In genomic region chr4:132144080-132144841, GRCm38 (mm10) we compare ENCODE assay signal across 9 mouse cellular contexts. TPM values are rescaled to one million over a fixed set of nuclear protein-coding genes. Genes with fewer than 3 reads are reported as not detected.
DNase-seq lines count a peak whose midpoint lies in the region; ATAC-seq and TF ChIP-seq lines count a peak whose summit lies in the region.
"Had no signal": no experiment of that assay in that cellular context is flagged by ENCODE, and none has a peak within 500 bp of the region (broad histone marks: within the 10 kb centered on the region; RNA-seq: fewer than 3 reads in every experiment).

TSS of gene Oprd1 (minus strand) at chr4:132144486.

- H3K4me3 ChIP-seq in heart, embryonic 11.5 days (ENCODE audit: low read depth, low read length) = peak within 1 kb of the TSS; percentile 54
- H3K4me3 ChIP-seq in hindbrain, postnatal 0 days (ENCODE audit: low read length) = peak within 1 kb of the TSS; percentile 34
- H3K4me3 ChIP-seq in midbrain, embryonic 16.5 days (ENCODE audit: low read depth, low read length) = peak within 1 kb of the TSS; percentile 43

- peaks cover 62% of the 10 kb centered on the region for H3K27me3 ChIP-seq in heart, embryonic 11.5 days (ENCODE audit: control insufficient read depth, insufficient read depth, low read length)
- peaks cover 36% of the 10 kb centered on the region for H3K27me3 ChIP-seq in hindbrain, postnatal 0 days (ENCODE audit: insufficient read depth, low read length)
- peaks cover 38% of the 10 kb centered on the region for H3K27me3 ChIP-seq in midbrain, embryonic 16.5 days (ENCODE audit: control insufficient read depth, insufficient read depth, low read depth, low read length)

- DNase-seq in heart, adult 8-10 months (ENCODE audit: low spot score) = no peak
- DNase-seq in thymus, postnatal 4 days = peak; percentile 30
- DNase-seq in thymus, adult 18-20 months = no peak
- peak; percentile 30 for DNase-seq in hindbrain, postnatal 0 days (ENCODE audit: low spot score)
- DNase-seq in spleen, postnatal 10 days (ENCODE audit: low spot score in 2 of 2) = no peak
- no peak for DNase-seq in cerebellum, postnatal 4 days (ENCODE audit: low spot score in 2 of 2)

- no peaks in the 10 kb centered on the region; the same call in 1 of the 2 replicates for H3K4me1 ChIP-seq in heart, embryonic 11.5 days (ENCODE audit: control insufficient read depth, insufficient read depth, low read length)
- no peaks in the 10 kb centered on the region for H3K4me1 ChIP-seq in hindbrain, postnatal 0 days (ENCODE audit: insufficient read depth, low read length)
- 0 out of 2 replicates have a peak, but pooled peaks cover 3% of the 10 kb centered on the region for H3K4me1 ChIP-seq in midbrain, embryonic 16.5 days (ENCODE audit: control insufficient read depth, insufficient read depth, low read length)

- peak within 1 kb of the TSS; percentile 63 for H3K9ac ChIP-seq in heart, embryonic 11.5 days (ENCODE audit: low read depth, low read length)
- peak within 1 kb of the TSS; percentile 41; the same call in 1 of the 2 replicates for H3K9ac ChIP-seq in hindbrain, postnatal 0 days (replicated peaks; ENCODE audit: low read length)
- H3K9ac ChIP-seq in midbrain, embryonic 16.5 days (ENCODE audit: low read depth, low read length) = peak within 1 kb of the TSS; percentile 39

- H3K36me3 ChIP-seq in heart, embryonic 11.5 days (ENCODE audit: control insufficient read depth, insufficient read depth, low read length) = no peaks in the 10 kb centered on the region
- H3K36me3 ChIP-seq in hindbrain, postnatal 0 days (ENCODE audit: insufficient read depth, low read length) = no peaks in the 10 kb centered on the region
- H3K36me3 ChIP-seq in midbrain, embryonic 16.5 days (ENCODE audit: control insufficient read depth, insufficient read depth, low read length) = no peaks in the 10 kb centered on the region

- H3K9me3 ChIP-seq in heart, embryonic 11.5 days (replicated peaks; ENCODE audit: control insufficient read depth, low read length) = no peaks in the 10 kb centered on the region
- no peaks in the 10 kb centered on the region for H3K9me3 ChIP-seq in hindbrain, postnatal 0 days (ENCODE audit: low read length)
- no peaks in the 10 kb centered on the region for H3K9me3 ChIP-seq in midbrain, embryonic 16.5 days (replicated peaks; ENCODE audit: control insufficient read depth, low read length, poor library complexity, severe bottlenecking)

- peak within 1 kb of the TSS; percentile 87 for H3K4me2 ChIP-seq in heart, embryonic 11.5 days
- H3K4me2 ChIP-seq in hindbrain, postnatal 0 days (ENCODE audit: low read depth, low read length) = peak within 1 kb of the TSS; percentile 58
- H3K4me2 ChIP-seq in midbrain, embryonic 16.5 days (ENCODE audit: low read length) = peak within 1 kb of the TSS; percentile 63

- 0 out of 2 replicates have a peak, but pooled peaks have one; percentile 31 for ATAC-seq in heart, embryonic 11.5 days (replicated peaks; ENCODE audit: insufficient number of reproducible peaks, low FRiP score, low TSS enrichment)
- 0 out of 2 replicates have a peak, but pooled peaks have one; percentile 56 for ATAC-seq in hindbrain, postnatal 0 days
- no peak for ATAC-seq in midbrain, embryonic 16.5 days

- no peak within 1 kb of the TSS for H3K27ac ChIP-seq in heart, embryonic 11.5 days (ENCODE audit: low read depth, low read length)
- no peak within 1 kb of the TSS for H3K27ac ChIP-seq in hindbrain, postnatal 0 days
- H3K27ac ChIP-seq in midbrain, embryonic 16.5 days (ENCODE audit: low read length) = no peak within 1 kb of the TSS

- no peak for TF ChIP-seq CTCF in hindbrain, postnatal 0 days (IDR thresholded peaks at IDR 0.05; ENCODE audit: low read depth)

- 1% methylated on average over 53 of the region's 89 CpGs for WGBS in heart, embryonic 11.5 days (ENCODE audit: insufficient replicate concordance)
- WGBS in hindbrain, postnatal 0 days = under 1% methylated on average over 89 of the region's 89 CpGs
- 1% methylated on average over 84 of the region's 89 CpGs for WGBS in midbrain, embryonic 16.5 days

RNA-seq across cellular contexts. Expression of gene Oprd1, which starts in this region (rescaled TPM):
- 0.53 and 1.3 TPM in 2 replicates for polyA plus RNA-seq in heart, embryonic 11.5 days (2014; fragmentation: Nextera tagmentation; extraction: Ambion mirVana)
- total RNA-seq in heart, adult 8-10 months (2022) = under 1 TPM; 0.09 to 0.28 (median 0.21) TPM
- total RNA-seq in hindbrain, postnatal 0 days (2014; rRNA removed) = 3.5 and 6.3 TPM in 2 replicates
- 0.66 and 0.86 TPM in 2 replicates for polyA plus RNA-seq in hindbrain, postnatal 0 days (2015; fragmentation: Nextera tagmentation; extraction: Ambion mirVana)
- polyA plus RNA-seq in midbrain, embryonic 16.5 days (2015; fragmentation: Nextera tagmentation; extraction: Ambion mirVana) = 0.39 and 0.84 TPM in 2 replicates
- total RNA-seq: CH12.LX had no signal

Comparison
In these comparisons a context has a peak if more than half of its experiments do, and no peak if none do; other contexts are left out.
1. DNase-seq: peak in thymus, postnatal 4 days (single experiment) and hindbrain, postnatal 0 days (single experiment); none in heart, adult 8-10 months (single experiment), thymus, adult 18-20 months (0 of 2), spleen, postnatal 10 days (0 of 2) and cerebellum, postnatal 4 days (0 of 2).
2. Peak in every context shown above with its lines, with median percentiles within 50 percentile points of each other: H3K4me2 ChIP-seq, H3K4me3 ChIP-seq and H3K9ac ChIP-seq.